Mouse (Mus musculus): ENCODE data around the gene Gde1. TPM values are rescaled to one million over a fixed set of nuclear protein-coding genes. Genes with fewer than 3 reads are reported as not detected.

Gene Gde1
- polyA plus RNA-seq, 1 experiment from 2014 or later, result 102 TPM

- Histone ChIP-seq H3K36me3 (no peaks in the 10 kb centered on the region), H3K4me1 (replicated peaks) (0 out of 2 replicates have a peak, but pooled peaks cover 5% of the 10 kb centered on the region), H3K9me3 (no peaks in the 10 kb centered on the region), H3K27ac (no peak overlapping the region), H3K27me3 (ENCODE audit: insufficient read depth, poor library complexity, severe bottlenecking) (no peaks in the 10 kb centered on the region), H3K4me3 (no peak overlapping the region)
- no peak for DNase-seq (ENCODE audit: low spot score)
- 89% methylated on average over 4 of the region's 4 CpGs for WGBS
Observed at GRCm38 (mm10) chr7:118650119-118650518, 55.5 kb downstream of the Gde1 start.

- no peaks in the 10 kb centered on the region for H3K9me3 ChIP-seq
- 0 out of 2 replicates have a peak, but pooled peaks cover 5% of the 10 kb centered on the region for H3K4me1 ChIP-seq (replicated peaks)
- no peaks in the 10 kb centered on the region for H3K36me3 ChIP-seq
- no peak overlapping the region for H3K4me3 ChIP-seq
- 78% methylated on average over 7 of the region's 7 CpGs for WGBS
- no peaks in the 10 kb centered on the region for H3K27me3 ChIP-seq (ENCODE audit: insufficient read depth, poor library complexity, severe bottlenecking)
- DNase-seq (ENCODE audit: low spot score), result no peak
- H3K27ac ChIP-seq, result no peak overlapping the region
Observed at GRCm38 (mm10) chr7:118649328-118649727, 56.2 kb downstream of the Gde1 start.

GRCm38 (mm10) chr7:118646237-118646636 lies 59.3 kb downstream of the Gde1 start:
- Histone ChIP-seq H3K4me3 (no peak overlapping the region), H3K9me3 (no peaks in the 10 kb centered on the region; the same call in 1 of the 2 replicates), H3K27me3 (ENCODE audit: insufficient read depth, poor library complexity, severe bottlenecking) (no peaks in the 10 kb centered on the region), H3K36me3 (no peaks in the 10 kb centered on the region), H3K4me1 (replicated peaks) (0 out of 2 replicates have a peak, but pooled peaks cover 5% of the 10 kb centered on the region), H3K27ac (no peak overlapping the region)
- DNase-seq (ENCODE audit: low spot score), result no peak
- WGBS, result 97% methylated on average over 1 of the region's 1 CpGs

Other genes starting within 250 kb of the Gde1 start
- gene Itpripl2, start 213.8 kb downstream of the Gde1 start, polyA plus RNA-seq (2016; fragmentation: Nextera tagmentation; extraction: Ambion mirVana), result 0.93 and 1.1 TPM in 2 replicates
- gene Coq7, start 172.4 kb downstream of the Gde1 start, polyA plus RNA-seq (2016; fragmentation: Nextera tagmentation; extraction: Ambion mirVana), result 122 and 128 TPM in 2 replicates
- 8.4 and 8.6 TPM in 2 replicates for gene Tmc7, start 121.0 kb downstream of the Gde1 start, polyA plus RNA-seq (2016; fragmentation: Nextera tagmentation; extraction: Ambion mirVana)
- gene Tmc5, start 108.5 kb downstream of the Gde1 start, polyA plus RNA-seq (2016; fragmentation: Nextera tagmentation; extraction: Ambion mirVana), result 0.22 and 0.51 TPM in 2 replicates
- gene Ccp110, start 6.8 kb upstream of the Gde1 start, polyA plus RNA-seq (2016; fragmentation: Nextera tagmentation; extraction: Ambion mirVana), result 28.5 and 34.1 TPM in 2 replicates
- 67.1 and 78.8 TPM in 2 replicates for gene Vps35l, start 34.4 kb upstream of the Gde1 start, polyA plus RNA-seq (2016; fragmentation: Nextera tagmentation; extraction: Ambion mirVana)
- gene Iqck, start 150.0 kb upstream of the Gde1 start, polyA plus RNA-seq (2016; fragmentation: Nextera tagmentation; extraction: Ambion mirVana), result 6.7 and 9.6 TPM in 2 replicates
- gene Knop1, start 150.5 kb upstream of the Gde1 start, polyA plus RNA-seq (2016; fragmentation: Nextera tagmentation; extraction: Ambion mirVana), result 105 and 137 TPM in 2 replicates